Mouse (Mus musculus) intestine, embryonic 14.5 days (tissue): ENCODE data around the gene Vmn1r90. TPM values are rescaled to one million over a fixed set of nuclear protein-coding genes. Genes with fewer than 3 reads are reported as not detected.
"Not testable (repeated sequence)": the region's sequence is repeated elsewhere in the genome, so short reads cannot be mapped to it uniquely, and the experiment has no call there.

Experiments
- ATAC-seq: fragments of 200-750 bp; cut with Nextera tagmentation; replicated peaks from 2 replicates; pipeline ENCODE4 v1.8.0; 2017; ENCODE audit warnings: low read depth, moderate number of reproducible peaks, moderate TSS enrichment, moderate library complexity; ENCODE audit not compliant: low FRiP score, low TSS enrichment
- DNase-seq: peaks from one replicate; pipeline ENCODE4 v3.0.0-alpha.2; 2018; ENCODE audit warnings: low spot score
- H3K27ac ChIP-seq: fragments of 300-500 bp; sonication (generic); 2 replicates; pipeline ENCODE4 v1.5.1; 2014; ENCODE audit warnings: low read depth, mild to moderate bottlenecking, control low read depth
- H3K27me3 ChIP-seq: fragments of 300-500 bp; sonication (generic); replicated peaks from 2 replicates; pipeline ENCODE4 v1.6.1; 2014; ENCODE audit warnings: low read length, control low read depth; ENCODE audit not compliant: control insufficient read depth, insufficient read depth
- H3K36me3 ChIP-seq: fragments of 300-500 bp; sonication (generic); 2 replicates; pipeline ENCODE4 v1.6.1; 2014; ENCODE audit warnings: low read length, control low read depth; ENCODE audit not compliant: control insufficient read depth, insufficient read depth
- H3K4me1 ChIP-seq: fragments of 300-500 bp; sonication (generic); replicated peaks from 2 replicates; pipeline ENCODE4 v1.6.1; 2014; ENCODE audit warnings: low read length, control low read depth, mixed read lengths; ENCODE audit not compliant: control insufficient read depth, insufficient read depth
- H3K4me2 ChIP-seq: fragments of 300-500 bp; sonication (generic); 2 replicates; pipeline ENCODE4 v1.6.1; 2014; ENCODE audit warnings: low read length
- H3K4me3 ChIP-seq: fragments of 300-500 bp; sonication (generic); 2 replicates; pipeline ENCODE4 v1.5.1; 2014; ENCODE audit warnings: low read depth, low read length, control low read depth, mixed read lengths
- H3K9ac ChIP-seq: fragments of 300-500 bp; sonication (generic); 2 replicates; pipeline ENCODE4 v1.6.1; 2014; ENCODE audit warnings: mild to moderate bottlenecking, low read length
- H3K9me3 ChIP-seq: fragments of 300-500 bp; sonication (generic); 2 replicates; pipeline ENCODE4 v1.6.1; 2016; ENCODE audit warnings: low read length, control low read depth; ENCODE audit not compliant: control insufficient read depth
- WGBS: fragments of 180-500 bp; shearing (Covaris S2); extraction: QIAGEN DNeasy Blood & Tissue Kit; methylation state at CpG from one replicate; pipeline ENCODE4 v1.1.7; 2014; 5-methylcytosine and 5-hydroxymethylcytosine counted together
- polyA plus RNA-seq: library from polyadenylated mRNA; unstranded; fragments of >200 nt; fragmentation: Nextera tagmentation; extraction: Ambion mirVana; gene quantifications from 2 replicates; pipeline ENCODE4 v1.2.1, GENCODE M21; 2014

The Vmn1r90 gene
- polyA plus RNA-seq: 0.14 and 0.30 TPM in 2 replicates

DNA sequence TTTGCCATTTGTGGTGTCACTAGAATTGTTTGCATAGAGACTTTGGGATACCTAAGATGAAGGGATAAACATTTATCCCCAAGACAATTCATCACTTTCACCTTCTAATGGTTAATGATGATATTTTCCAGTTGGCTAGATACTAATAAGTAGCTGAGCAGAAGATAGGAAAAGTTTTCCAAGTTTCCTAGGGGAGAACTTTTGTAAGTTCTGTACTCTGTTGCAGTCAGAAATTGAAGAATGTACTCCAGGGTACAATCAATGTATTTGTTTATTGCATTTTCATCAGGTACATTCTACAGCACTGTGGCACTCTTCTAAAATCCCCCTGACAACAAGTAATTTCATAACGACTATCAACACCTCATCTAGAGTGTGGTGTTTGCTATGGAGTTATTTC, at the start of gene Vmn1r90:
Gene Vmn1r90 (minus strand): TSS at position 101 of the 400 bp plus-strand sequence.
- H3K9ac ChIP-seq: no peak within 1 kb of the TSS
- H3K4me1 ChIP-seq: no peaks in the 10 kb centered on the region
- H3K9me3 ChIP-seq: no peaks in the 10 kb centered on the region
- ATAC-seq (no peak), DNase-seq (no peak)
- WGBS: 53% methylated on average over 1 of the region's 1 CpGs
- no peaks in the 10 kb centered on the region for H3K27me3 ChIP-seq
- H3K4me3 ChIP-seq: no peak within 1 kb of the TSS
- H3K4me2 ChIP-seq: no peak within 1 kb of the TSS
- H3K36me3 ChIP-seq: no peaks in the 10 kb centered on the region
- H3K27ac ChIP-seq: no peak within 1 kb of the TSS

DNA sequence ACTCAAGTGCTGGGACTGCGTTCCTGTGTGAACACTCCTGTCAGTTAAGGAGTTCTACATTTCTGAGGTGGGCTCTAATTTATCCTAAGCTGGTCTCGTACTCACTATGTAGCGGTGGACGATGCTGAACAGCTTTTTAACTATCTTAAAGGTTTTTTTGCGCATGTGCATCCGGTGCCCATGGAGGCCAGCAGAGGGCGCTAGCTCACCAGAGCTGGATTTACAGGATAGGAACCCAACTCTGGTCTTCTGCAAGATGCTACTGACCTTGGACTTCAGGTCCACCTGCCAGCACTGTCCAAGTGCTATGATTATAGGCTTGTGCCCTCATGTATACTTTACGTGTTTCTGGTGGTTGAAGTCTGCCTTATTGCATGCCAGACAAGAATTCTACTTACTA, 29.7 kb upstream of the Vmn1r90 start:
- not testable (repeated sequence) for DNase-seq, H3K27me3 ChIP-seq, H3K4me3 ChIP-seq, H3K27ac ChIP-seq, H3K36me3 ChIP-seq, ATAC-seq, H3K4me1 ChIP-seq, H3K4me2 ChIP-seq, H3K9ac ChIP-seq, H3K9me3 ChIP-seq
- WGBS: 62% methylated on average over 8 of the region's 8 CpGs

DNA sequence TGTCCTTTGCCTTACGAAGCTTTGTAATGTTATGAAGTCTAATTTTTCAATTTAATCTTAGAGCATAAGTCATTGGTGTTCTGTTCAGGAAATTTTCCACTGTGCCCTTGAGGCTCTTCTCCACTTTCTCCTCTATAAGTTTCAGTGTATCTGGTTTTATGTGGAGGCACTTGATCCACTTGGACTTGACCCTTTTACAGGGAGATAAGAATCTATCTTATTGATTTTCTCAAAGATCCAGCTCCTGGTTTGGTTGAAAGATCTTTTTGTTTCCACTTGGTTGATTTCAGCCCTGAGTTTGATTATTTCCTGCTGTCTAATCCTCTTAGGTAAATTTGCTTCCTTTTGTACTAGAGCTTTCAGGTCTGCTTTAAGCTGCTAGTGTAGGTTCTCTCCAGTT, 11.0 kb downstream of the Vmn1r90 start:
- DNase-seq: no peak
- H3K27ac ChIP-seq: no peak overlapping the region
- no peaks in the 10 kb centered on the region for H3K4me1 ChIP-seq
- no peak overlapping the region for H3K9ac ChIP-seq
- H3K4me3 ChIP-seq: no peak overlapping the region
- WGBS: 91% methylated on average over 1 of the region's 1 CpGs
- no peaks in the 10 kb centered on the region for H3K27me3 ChIP-seq
- H3K9me3 ChIP-seq: peaks cover 5% of the 10 kb centered on the region; the same call in 1 of the 2 replicates
- ATAC-seq: no peak
- no peaks in the 10 kb centered on the region for H3K36me3 ChIP-seq
- no peak overlapping the region for H3K4me2 ChIP-seq

DNA sequence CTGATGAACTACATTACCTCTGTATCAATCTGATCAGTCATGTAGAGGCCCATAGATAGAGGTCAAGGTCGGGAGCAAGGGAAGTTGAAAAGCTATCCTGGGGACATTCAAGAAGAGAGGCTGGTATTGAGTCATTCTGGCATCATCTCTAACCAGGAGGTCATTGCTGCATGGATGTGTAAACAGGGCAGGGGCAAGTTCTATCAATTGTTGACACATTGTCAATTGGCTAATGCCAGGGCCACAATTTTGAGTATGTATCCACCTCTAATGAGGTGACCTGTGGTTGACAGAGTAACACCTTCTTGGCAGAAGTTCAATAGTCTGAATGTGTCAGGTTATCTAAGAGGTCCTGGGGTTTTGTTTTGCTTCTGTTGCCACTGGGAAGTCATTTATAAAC, 38.0 kb downstream of the Vmn1r90 start:
- 70% methylated on average over 1 of the region's 1 CpGs for WGBS
- ATAC-seq (no peak), DNase-seq (no peak)
- H3K36me3 ChIP-seq: no peaks in the 10 kb centered on the region
- no peaks in the 10 kb centered on the region for H3K27me3 ChIP-seq
- H3K4me3 ChIP-seq: no peak overlapping the region
- H3K9me3 ChIP-seq: peaks cover 2% of the 10 kb centered on the region; the same call in 1 of the 2 replicates
- no peaks in the 10 kb centered on the region for H3K4me1 ChIP-seq
- no peak overlapping the region for H3K9ac ChIP-seq
- no peak overlapping the region for H3K27ac ChIP-seq
- H3K4me2 ChIP-seq: no peak overlapping the region

DNA sequence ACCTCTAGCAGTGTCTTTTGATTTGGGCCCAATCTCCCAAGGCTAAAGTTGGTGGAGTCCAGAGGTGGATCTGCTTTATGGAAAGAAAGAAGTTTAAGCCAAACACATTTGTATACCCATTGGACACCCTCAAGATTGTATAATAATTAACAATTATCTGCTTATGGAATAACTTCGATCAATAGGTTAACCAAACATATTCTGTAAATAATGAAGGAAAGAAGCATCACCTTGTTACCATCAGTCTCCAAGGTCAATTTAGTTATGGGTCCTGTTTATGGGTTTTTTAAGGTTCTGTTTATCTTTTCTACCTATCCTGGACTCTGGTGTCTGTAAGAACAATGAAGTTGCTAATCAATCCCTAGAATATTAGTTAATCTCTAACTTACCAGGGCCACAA, 40.7 kb downstream of the Vmn1r90 start:
- Histone ChIP-seq H3K4me3 (no peak overlapping the region), H3K4me1 (no peaks in the 10 kb centered on the region), H3K27ac (no peak overlapping the region), H3K9ac (no peak overlapping the region), H3K9me3 (peaks cover 3% of the 10 kb centered on the region; the same call in 1 of the 2 replicates), H3K4me2 (no peak overlapping the region), H3K27me3 (no peaks in the 10 kb centered on the region), H3K36me3 (no peaks in the 10 kb centered on the region)
- no peak for DNase-seq
- WGBS: 73% methylated on average over 1 of the region's 1 CpGs
- ATAC-seq: no peak

DNA sequence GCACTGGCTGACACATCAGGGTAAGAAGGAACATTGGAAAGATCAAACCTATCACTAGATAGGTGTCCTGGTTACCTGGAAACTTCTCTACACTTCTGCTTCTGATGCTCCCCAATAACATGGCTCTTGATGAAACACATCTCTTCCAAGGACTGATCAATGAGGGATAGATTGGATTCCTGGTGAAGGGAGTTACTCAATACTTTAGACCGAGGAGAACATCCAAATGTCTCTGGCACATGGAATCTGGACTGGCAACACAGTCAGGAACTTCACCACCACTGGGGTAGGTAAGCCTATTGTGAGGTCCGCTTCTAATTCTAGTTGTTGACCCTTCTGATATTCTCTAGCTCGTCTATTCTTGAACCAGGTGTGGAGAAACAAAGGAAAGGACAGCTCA, 45.0 kb downstream of the Vmn1r90 start:
- Histone ChIP-seq H3K9me3 (peaks cover 4% of the 10 kb centered on the region; the same call in 1 of the 2 replicates), H3K4me3 (no peak overlapping the region), H3K36me3 (no peaks in the 10 kb centered on the region), H3K27me3 (no peaks in the 10 kb centered on the region), H3K9ac (no peak overlapping the region), H3K27ac (no peak overlapping the region), H3K4me1 (no peaks in the 10 kb centered on the region), H3K4me2 (no peak overlapping the region)
- ATAC-seq (no peak), DNase-seq (no peak)
- WGBS: 74% methylated on average over 3 of the region's 3 CpGs

Other genes with a start within 250 kb of the Vmn1r90 start
- gene Obox8, start 229.9 kb downstream of the Vmn1r90 start, polyA plus RNA-seq: not detected in 2 replicates
- not detected in 2 replicates for gene Sult2a8, start 116.7 kb downstream of the Vmn1r90 start, polyA plus RNA-seq
- gene Sult2a7, start 69.3 kb downstream of the Vmn1r90 start, polyA plus RNA-seq: not detected in 2 replicates
- not detected in 2 replicates for gene Obox7, start 96.0 kb upstream of the Vmn1r90 start, polyA plus RNA-seq